Mouse (Mus musculus): ENCODE measurements at regions not wholly inside any gene's neighbourhood (a gene's known extent, or its start where the extent isn't known, plus 50 kb on each side); places are given as distances from the start of the nearest gene placed in this dataset.

DNA sequence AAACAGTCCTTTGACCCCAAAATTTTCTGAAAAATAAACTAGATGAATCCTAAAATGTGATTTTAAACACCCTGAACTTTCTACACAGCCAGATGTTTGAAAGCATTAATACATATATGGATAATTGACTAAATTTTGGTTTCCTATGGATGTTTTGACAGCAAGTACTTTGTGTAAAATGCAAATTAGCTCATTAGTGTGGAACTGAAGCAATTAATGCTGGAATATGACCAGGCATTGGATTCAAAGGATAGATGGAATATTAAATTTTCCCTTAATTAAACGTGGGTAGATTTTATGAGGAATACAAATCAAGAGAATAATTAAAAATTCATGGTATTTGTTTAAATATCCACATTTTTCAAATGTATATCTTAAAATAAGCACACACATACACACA is 1530.1 kb downstream of the Kcnt2 start:
- TF ChIP-seq CTCF (IDR thresholded peaks at IDR 0.05; ENCODE audit: low read depth), result no peak
- no peak for TF ChIP-seq EP300 (optimal IDR thresholded peaks at IDR 0.05)
